In the genomic region with DNA sequence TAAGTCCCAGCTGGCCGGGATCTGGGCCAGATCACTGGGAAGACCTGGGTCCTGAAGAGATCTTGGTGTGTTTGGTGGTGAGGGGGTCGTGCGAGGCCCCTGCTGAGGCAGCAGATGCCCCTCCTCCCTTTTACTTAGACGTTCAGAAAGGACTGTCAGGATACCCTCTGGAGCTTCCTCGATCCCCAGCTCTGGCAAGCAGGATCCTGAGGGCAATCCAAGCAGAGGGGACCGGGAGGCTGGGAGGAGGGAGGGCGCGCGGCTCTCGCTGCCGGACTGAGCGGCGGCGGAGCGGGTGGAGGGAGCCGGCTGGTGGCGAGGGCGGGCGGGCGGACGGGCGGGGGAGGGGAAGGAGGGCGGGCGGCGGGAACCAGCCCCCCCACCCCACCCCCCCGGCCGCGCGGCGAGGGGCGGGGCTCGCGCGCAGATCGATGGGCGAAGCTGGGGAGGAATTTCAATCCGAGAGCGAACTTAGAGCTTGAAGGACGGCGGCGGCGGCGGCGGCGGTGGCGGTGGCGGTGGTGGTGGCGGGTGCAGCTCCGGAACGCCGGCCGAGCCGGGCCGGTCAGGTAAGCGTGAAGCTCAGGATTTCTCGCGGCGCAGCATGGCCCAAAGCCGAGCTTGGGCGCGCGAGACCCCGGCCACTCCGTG, we compare ENCODE assay signal across 8 mouse cellular contexts. TPM values are rescaled to one million over a fixed set of nuclear protein-coding genes. Genes with fewer than 3 reads are reported as not detected.
DNase-seq lines count a peak whose midpoint lies in the region; ATAC-seq and TF ChIP-seq lines count a peak whose summit lies in the region.

No protein-coding gene starts in this region.

- no peak overlapping the region for H3K4me3 ChIP-seq in thymus, adult 2 months (ENCODE audit: control insufficient read depth, insufficient read depth, low read length)
- peak overlapping the region; percentile 42 for H3K4me3 ChIP-seq in forebrain, postnatal 0 days (ENCODE audit: low read depth, low read length)
- H3K4me3 ChIP-seq in limb, embryonic 10.5 days, result peak overlapping the region; percentile 61
- peak overlapping the region; percentile 46 for H3K4me3 ChIP-seq in neural tube, embryonic 11.5 days (ENCODE audit: low read depth, low read length)

- no peak for TF ChIP-seq POLR2A in thymus, adult 2 months (IDR thresholded peaks at IDR 0.05; ENCODE audit: control insufficient read depth, extremely low read depth, insufficient read depth, low read length, poor library complexity)

- H3K9me3 ChIP-seq in forebrain, postnatal 0 days (ENCODE audit: low read length), result no peaks in the 10 kb centered on the region
- no peaks in the 10 kb centered on the region for H3K9me3 ChIP-seq in limb, embryonic 10.5 days (replicated peaks)
- no peaks in the 10 kb centered on the region for H3K9me3 ChIP-seq in neural tube, embryonic 11.5 days (ENCODE audit: control insufficient read depth, low read length)

- 0 out of 2 replicates have a peak, but pooled peaks have one; percentile 7 for ATAC-seq in forebrain, postnatal 0 days
- ATAC-seq in neural tube, embryonic 11.5 days (ENCODE audit: insufficient read depth, low FRiP score, low TSS enrichment), result peak; percentile 11; the same call in 1 of the 2 replicates

- H3K9ac ChIP-seq in forebrain, postnatal 0 days, result peak overlapping the region; percentile 41
- peak overlapping the region; percentile 50 for H3K9ac ChIP-seq in neural tube, embryonic 11.5 days (ENCODE audit: low read length)

- DNase-seq in thymus, postnatal 4 days, result peak; percentile 39
- no peak for DNase-seq in thymus, adult 2 months
- DNase-seq in forebrain, postnatal 0 days, result peak; percentile 14
- DNase-seq in limb, embryonic 10.5 days (ENCODE audit: low spot score), result peak; percentile 68
- DNase-seq in neural tube, embryonic 11.5 days (ENCODE audit: low spot score), result peak; percentile 73
- DNase-seq in frontal cortex, postnatal 36 days (ENCODE audit: low spot score in 2 of 2), result no peak
- DNase-seq in spleen, adult 12 weeks (ENCODE audit: low spot score), result no peak
- no peak for DNase-seq in layer of hippocampus, adult 18-20 months (ENCODE audit: low spot score in 2 of 2)

- H3K4me1 ChIP-seq in thymus, adult 2 months (replicated peaks; ENCODE audit: control insufficient read depth, insufficient read depth, low read length), result peaks cover 5% of the 10 kb centered on the region; the same call in 1 of the 2 replicates
- peaks cover 8% of the 10 kb centered on the region for H3K4me1 ChIP-seq in forebrain, postnatal 0 days (ENCODE audit: insufficient read depth)
- peaks cover 55% of the 10 kb centered on the region for H3K4me1 ChIP-seq in limb, embryonic 10.5 days
- peaks cover 28% of the 10 kb centered on the region for H3K4me1 ChIP-seq in neural tube, embryonic 11.5 days (ENCODE audit: control insufficient read depth, insufficient read depth, low read length)

- peaks cover 53% of the 10 kb centered on the region for H3K27me3 ChIP-seq in thymus, adult 2 months (ENCODE audit: control insufficient read depth, insufficient read depth, low read length)
- H3K27me3 ChIP-seq in forebrain, postnatal 0 days (ENCODE audit: insufficient read depth, low read length), result peaks cover 42% of the 10 kb centered on the region
- H3K27me3 ChIP-seq in limb, embryonic 10.5 days (ENCODE audit: low read depth, poor library complexity, severe bottlenecking), result peaks cover 100% of the 10 kb centered on the region
- peaks cover 63% of the 10 kb centered on the region for H3K27me3 ChIP-seq in neural tube, embryonic 11.5 days (ENCODE audit: control insufficient read depth, insufficient read depth, low read length)

- WGBS in thymus, adult 2 months, result under 1% methylated on average over 54 of the region's 64 CpGs
- under 1% methylated on average over 39 of the region's 64 CpGs for WGBS in forebrain, postnatal 0 days
- under 1% methylated on average over 41 of the region's 64 CpGs for WGBS in limb, embryonic 10.5 days
- 0% methylated on average over 29 of the region's 64 CpGs for WGBS in neural tube, embryonic 11.5 days

- H3K27ac ChIP-seq in thymus, adult 2 months (ENCODE audit: control insufficient read depth, insufficient read depth, low read length), result no peak overlapping the region
- peak overlapping the region; percentile 59 for H3K27ac ChIP-seq in forebrain, postnatal 0 days (ENCODE audit: low read depth, low read length)
- H3K27ac ChIP-seq in limb, embryonic 10.5 days, result peak overlapping the region; percentile 59
- H3K27ac ChIP-seq in neural tube, embryonic 11.5 days (ENCODE audit: low read depth, low read length), result 0 out of 2 replicates have a peak overlapping the region, but pooled peaks have one; percentile 50

- TF ChIP-seq CTCF in thymus, adult 2 months (IDR thresholded peaks at IDR 0.05; ENCODE audit: borderline replicate concordance, control insufficient read depth, extremely low read depth, insufficient read depth, low read length, poor library complexity), result no peak
- no peak for TF ChIP-seq CTCF in forebrain, postnatal 0 days (IDR thresholded peaks at IDR 0.05; ENCODE audit: low read depth)

- H3K36me3 ChIP-seq in thymus, adult 2 months (ENCODE audit: control insufficient read depth, insufficient read depth, low read length), result no peaks in the 10 kb centered on the region
- H3K36me3 ChIP-seq in forebrain, postnatal 0 days (ENCODE audit: insufficient read depth), result no peaks in the 10 kb centered on the region
- H3K36me3 ChIP-seq in limb, embryonic 10.5 days, result no peaks in the 10 kb centered on the region
- H3K36me3 ChIP-seq in neural tube, embryonic 11.5 days (ENCODE audit: control insufficient read depth, insufficient read depth, low read length), result no peaks in the 10 kb centered on the region

- H3K4me2 ChIP-seq in forebrain, postnatal 0 days (ENCODE audit: low read depth), result peak overlapping the region; percentile 81
- peak overlapping the region; percentile 98 for H3K4me2 ChIP-seq in neural tube, embryonic 11.5 days (ENCODE audit: low read depth)

RNA-seq across cellular contexts. Expression of gene Elfn1, which starts 4.5 kb away (rescaled TPM):
- 0.77 and 0.96 TPM in 2 replicates for polyA plus RNA-seq in thymus, adult 2 months (2012; rRNA removed)
- total RNA-seq in forebrain, postnatal 0 days (2014; rRNA removed), result 17.2 and 28.9 TPM in 2 replicates
- 3.4 and 4.1 TPM in 2 replicates for polyA plus RNA-seq in forebrain, postnatal 0 days (2015; fragmentation: Nextera tagmentation; extraction: Ambion mirVana)
- polyA plus RNA-seq in limb, embryonic 10.5 days (2016; fragmentation: Nextera tagmentation; extraction: Ambion mirVana), result 0.10 and 0.18 TPM in 2 replicates
- polyA plus RNA-seq in neural tube, embryonic 11.5 days (2014; fragmentation: Nextera tagmentation; extraction: Ambion mirVana), result 2.3 and 2.5 TPM in 2 replicates
- 10 to 100 TPM; 24.4 to 32.3 TPM for total RNA-seq in layer of hippocampus, adult 18-20 months (2021)

Comparison
In these comparisons a context has a peak if more than half of its experiments do, and no peak if none do; other contexts are left out.
1. DNase-seq: peak in thymus, postnatal 4 days (single experiment), forebrain, postnatal 0 days (single experiment), limb, embryonic 10.5 days (single experiment) and neural tube, embryonic 11.5 days (single experiment); none in thymus, adult 2 months (single experiment), frontal cortex, postnatal 36 days (0 of 2), spleen, adult 12 weeks (single experiment) and layer of hippocampus, adult 18-20 months (0 of 2).